Mouse (Mus musculus) midbrain, embryonic 14.5 days (tissue): ENCODE results near the gene Jchain. TPM values are rescaled to one million over a fixed set of nuclear protein-coding genes. Genes with fewer than 3 reads are reported as not detected.

Experiments
- ATAC-seq: fragments of 200-750 bp; cut with Nextera tagmentation; 2 replicates; pipeline ENCODE4 v1.8.0; 2017; ENCODE audit warnings: moderate number of reproducible peaks, moderate library complexity; ENCODE audit not compliant: low FRiP score, low TSS enrichment
- DNase-seq: peaks from one replicate; pipeline ENCODE4 v3.0.0-alpha.2; 2015
- H3K27ac ChIP-seq: fragments of 300-500 bp; sonication (generic); replicated peaks from 2 replicates; pipeline ENCODE4 v1.5.1; 2014; ENCODE audit warnings: mild to moderate bottlenecking, low read depth, low read length, moderate library complexity
- H3K27me3 ChIP-seq: fragments of 300-500 bp; sonication (generic); 2 replicates; pipeline ENCODE4 v1.6.1; 2014; ENCODE audit warnings: low read length, control low read depth, mixed read lengths; ENCODE audit not compliant: control insufficient read depth, insufficient read depth
- H3K36me3 ChIP-seq: fragments of 300-500 bp; sonication (generic); 2 replicates; pipeline ENCODE4 v1.6.1; 2014; ENCODE audit warnings: low read length, control low read depth; ENCODE audit not compliant: control insufficient read depth, insufficient read depth
- H3K4me1 ChIP-seq: fragments of 300-500 bp; sonication (generic); 2 replicates; pipeline ENCODE4 v1.6.1; 2014; ENCODE audit warnings: mild to moderate bottlenecking, antibody characterized with exemption, low read length, control low read depth; ENCODE audit not compliant: control insufficient read depth, insufficient read depth
- H3K4me2 ChIP-seq: fragments of 300-500 bp; sonication (generic); 2 replicates; pipeline ENCODE4 v1.6.1; 2014; ENCODE audit warnings: mild to moderate bottlenecking, low read length, moderate library complexity
- H3K4me3 ChIP-seq: fragments of 300-500 bp; sonication (generic); replicated peaks from 2 replicates; pipeline ENCODE4 v1.5.1; 2014; ENCODE audit warnings: low read depth, low read length
- H3K9ac ChIP-seq: fragments of 300-500 bp; sonication (generic); replicated peaks from 2 replicates; pipeline ENCODE4 v1.6.1; 2014; ENCODE audit warnings: mild to moderate bottlenecking, low read length, moderate library complexity
- H3K9me3 ChIP-seq: fragments of 300-500 bp; sonication (generic); 2 replicates; pipeline ENCODE4 v1.6.1; 2016; ENCODE audit warnings: low read length, control low read depth, mixed read lengths; ENCODE audit not compliant: control insufficient read depth
- WGBS: fragments of 180-500 bp; shearing (Covaris S2); extraction: QIAGEN DNeasy Blood & Tissue Kit; methylation state at CpG from one replicate; pipeline ENCODE4 v1.1.7; 2014; 5-methylcytosine and 5-hydroxymethylcytosine counted together
- polyA plus RNA-seq: library from polyadenylated mRNA; unstranded; fragments of >200 nt; fragmentation: Nextera tagmentation; extraction: Ambion mirVana; gene quantifications from 2 replicates; pipeline ENCODE4 v1.2.1, GENCODE M21; 2014

The Jchain gene
- polyA plus RNA-seq, 1 experiment from 2014 or later = 0.39 TPM

GRCm38 (mm10) chr5:88542651-88543282, 15.1 kb upstream of the Jchain start:
- H3K36me3 ChIP-seq = no peaks in the 10 kb centered on the region
- H3K27me3 ChIP-seq = no peaks in the 10 kb centered on the region
- H3K4me2 ChIP-seq = no peak overlapping the region
- H3K4me3 ChIP-seq = no peak overlapping the region
- H3K27ac ChIP-seq = no peak overlapping the region
- no peak overlapping the region for H3K9ac ChIP-seq
- ATAC-seq (no peak), DNase-seq (peak; percentile 68)
- no peaks in the 10 kb centered on the region for H3K4me1 ChIP-seq
- 67% methylated on average over 5 of the region's 5 CpGs for WGBS
- no peaks in the 10 kb centered on the region for H3K9me3 ChIP-seq

- Histone ChIP-seq H3K27me3 (no peaks in the 10 kb centered on the region), H3K9ac (no peak overlapping the region), H3K9me3 (no peaks in the 10 kb centered on the region), H3K27ac (no peak overlapping the region), H3K4me1 (no peaks in the 10 kb centered on the region), H3K4me3 (no peak overlapping the region), H3K36me3 (no peaks in the 10 kb centered on the region), H3K4me2 (no peak overlapping the region)
- no peak for ATAC-seq
- DNase-seq = no peak
Measured at GRCm38 (mm10) chr5:88540845-88541244, 13.2 kb upstream of the Jchain start.

- DNase-seq = no peak
- no peak overlapping the region for H3K4me2 ChIP-seq
- no peaks in the 10 kb centered on the region for H3K27me3 ChIP-seq
- 64% methylated on average over 3 of the region's 3 CpGs for WGBS
- H3K9ac ChIP-seq = no peak overlapping the region
- H3K4me3 ChIP-seq = no peak overlapping the region
- H3K4me1 ChIP-seq = no peaks in the 10 kb centered on the region
- H3K36me3 ChIP-seq = no peaks in the 10 kb centered on the region
- H3K27ac ChIP-seq = no peak overlapping the region
- H3K9me3 ChIP-seq = no peaks in the 10 kb centered on the region
- ATAC-seq = no peak
Measured at GRCm38 (mm10) chr5:88534697-88535096, 7.0 kb upstream of the Jchain start.

GRCm38 (mm10) chr5:88530908-88531307, 3.2 kb upstream of the Jchain start:
- ATAC-seq (no peak), DNase-seq (no peak)
- no peaks in the 10 kb centered on the region for H3K9me3 ChIP-seq
- H3K4me1 ChIP-seq = no peaks in the 10 kb centered on the region
- no peak overlapping the region for H3K4me2 ChIP-seq
- H3K36me3 ChIP-seq = no peaks in the 10 kb centered on the region
- H3K9ac ChIP-seq = no peak overlapping the region
- WGBS = 63% methylated on average over 1 of the region's 1 CpGs
- no peak overlapping the region for H3K27ac ChIP-seq
- no peak overlapping the region for H3K4me3 ChIP-seq
- no peaks in the 10 kb centered on the region for H3K27me3 ChIP-seq

GRCm38 (mm10) chr5:88519232-88519631, 8.5 kb downstream of the Jchain start:
- 5% methylated on average over 2 of the region's 2 CpGs for WGBS
- H3K9ac ChIP-seq = no peak overlapping the region
- H3K36me3 ChIP-seq = no peaks in the 10 kb centered on the region
- no peak overlapping the region for H3K4me3 ChIP-seq
- no peaks in the 10 kb centered on the region for H3K9me3 ChIP-seq
- no peaks in the 10 kb centered on the region for H3K27me3 ChIP-seq
- H3K4me2 ChIP-seq = no peak overlapping the region
- no peak for ATAC-seq
- no peak overlapping the region for H3K27ac ChIP-seq
- H3K4me1 ChIP-seq = no peaks in the 10 kb centered on the region
- DNase-seq = peak; percentile 83

- Histone ChIP-seq H3K9ac (no peak overlapping the region), H3K4me3 (no peak overlapping the region), H3K27me3 (no peaks in the 10 kb centered on the region), H3K36me3 (no peaks in the 10 kb centered on the region), H3K4me2 (no peak overlapping the region), H3K9me3 (no peaks in the 10 kb centered on the region), H3K4me1 (no peaks in the 10 kb centered on the region), H3K27ac (no peak overlapping the region)
- ATAC-seq (no peak), DNase-seq (no peak)
- WGBS = 76% methylated on average over 1 of the region's 1 CpGs
Measured at GRCm38 (mm10) chr5:88508990-88509389, 18.7 kb downstream of the Jchain start.

- Histone ChIP-seq H3K4me3 (no peak overlapping the region), H3K9ac (no peak overlapping the region), H3K4me1 (no peaks in the 10 kb centered on the region), H3K9me3 (no peaks in the 10 kb centered on the region), H3K27ac (no peak overlapping the region), H3K4me2 (no peak overlapping the region), H3K36me3 (no peaks in the 10 kb centered on the region), H3K27me3 (no peaks in the 10 kb centered on the region)
- 70% methylated on average over 1 of the region's 1 CpGs for WGBS
- ATAC-seq = no peak
- no peak for DNase-seq
Measured at GRCm38 (mm10) chr5:88508555-88508954, 19.1 kb downstream of the Jchain start.

- WGBS = 95% methylated on average over 3 of the region's 3 CpGs
Measured at GRCm38 (mm10) chr5:88499781-88500180, 27.9 kb downstream of the Jchain start.

GRCm38 (mm10) chr5:88491111-88491510, 36.6 kb downstream of the Jchain start:
- Histone ChIP-seq H3K4me2 (no peak overlapping the region), H3K4me3 (no peak overlapping the region), H3K9ac (no peak overlapping the region), H3K4me1 (no peaks in the 10 kb centered on the region), H3K36me3 (no peaks in the 10 kb centered on the region), H3K9me3 (no peaks in the 10 kb centered on the region), H3K27me3 (no peaks in the 10 kb centered on the region), H3K27ac (no peak overlapping the region)
- WGBS = 49% methylated on average over 5 of the region's 5 CpGs
- DNase-seq = no peak
- no peak for ATAC-seq

More at GRCm38 (mm10) chr5:88499781-88500180, 27.9 kb downstream of the Jchain start:
- Histone ChIP-seq H3K9ac (no peak overlapping the region), H3K4me2 (no peak overlapping the region), H3K4me3 (no peak overlapping the region), H3K9me3 (no peaks in the 10 kb centered on the region), H3K27me3 (no peaks in the 10 kb centered on the region), H3K36me3 (no peaks in the 10 kb centered on the region), H3K4me1 (no peaks in the 10 kb centered on the region), H3K27ac (no peak overlapping the region)
- ATAC-seq (no peak), DNase-seq (no peak)
